Mouse (Mus musculus) mature B cell (primary cell): ENCODE data around the gene Nprl2.
"Not testable (repeated sequence)": the region's sequence is repeated elsewhere in the genome, so short reads cannot be mapped to it uniquely, and the experiment has no call there.

Experiments used
- in situ Hi-C: fragments of 300-500 bp; cut with MboI; formaldehyde crosslinking; loops from 2 replicates; pipeline ENCODE4 v1.14.3; 2019

The Nprl2 gene

GRCm38 (mm10) chr9:107553541-107554318 lies 11.7 kb downstream of the Nprl2 start:
- in situ Hi-C loops = no loop called here

GRCm38 (mm10) chr9:107554319-107554825 lies 12.3 kb downstream of the Nprl2 start:
- in situ Hi-C loops = no loop called here

- in situ Hi-C loops = no loop called here
These were observed 13.0 kb downstream of the Nprl2 start for GRCm38 (mm10) chr9:107555031-107555457.

GRCm38 (mm10) chr9:107555701-107556100 lies 13.7 kb downstream of the Nprl2 start:
- in situ Hi-C loops = no loop called here

GRCm38 (mm10) chr9:107556346-107556745 lies 14.3 kb downstream of the Nprl2 start:
- in situ Hi-C loops = no loop called here

- in situ Hi-C loops = no loop called here
These were observed 21.1 kb downstream of the Nprl2 start, which contains the start of gene Tusc2 for GRCm38 (mm10) chr9:107563029-107563581. Gene Tusc2, plus strand, starts transcription at chr9:107563255.

GRCm38 (mm10) chr9:107565556-107565955 lies 23.5 kb downstream of the Nprl2 start:
- in situ Hi-C loops = not testable (repeated sequence)

GRCm38 (mm10) chr9:107566041-107566709 lies 24.1 kb downstream of the Nprl2 start:
- in situ Hi-C loops = no loop called here

- in situ Hi-C loops = no loop called here
These were observed 24.8 kb downstream of the Nprl2 start for GRCm38 (mm10) chr9:107566855-107567254.

- in situ Hi-C loops = no loop called here
These were observed 25.8 kb downstream of the Nprl2 start, which contains the start of gene Hyal2 for GRCm38 (mm10) chr9:107567702-107568319. Gene Hyal2, plus strand, starts transcription at chr9:107567945.

- in situ Hi-C loops = no loop called here
These were observed 26.6 kb downstream of the Nprl2 start for GRCm38 (mm10) chr9:107568331-107569261.

GRCm38 (mm10) chr9:107569270-107569669 lies 27.2 kb downstream of the Nprl2 start:
- in situ Hi-C loops = no loop called here

- in situ Hi-C loops = no loop called here
These were observed 28.0 kb downstream of the Nprl2 start for GRCm38 (mm10) chr9:107570016-107570415.

- in situ Hi-C loops = no loop called here
These were observed 28.8 kb downstream of the Nprl2 start for GRCm38 (mm10) chr9:107570845-107571244.

GRCm38 (mm10) chr9:107571534-107572326 lies 29.7 kb downstream of the Nprl2 start:
- in situ Hi-C loops = no loop called here

- in situ Hi-C loops = no loop called here
These were observed 30.3 kb downstream of the Nprl2 start for GRCm38 (mm10) chr9:107572327-107572662.

- in situ Hi-C loops = not testable (repeated sequence)
These were observed 31.7 kb downstream of the Nprl2 start for GRCm38 (mm10) chr9:107573774-107574173.

- in situ Hi-C loops = no loop called here
These were observed 33.7 kb downstream of the Nprl2 start for GRCm38 (mm10) chr9:107575579-107576356.

- in situ Hi-C loops = no loop called here
These were observed 34.5 kb downstream of the Nprl2 start, which contains the start of gene Hyal1 for GRCm38 (mm10) chr9:107576357-107577107. Gene Hyal1, plus strand, starts transcription at chr9:107576927.
